Mouse (Mus musculus): ENCODE measurements at regions not wholly inside any gene's neighbourhood (a gene's known extent, or its start where the extent isn't known, plus 50 kb on each side); places are given as distances from the start of the nearest gene placed in this dataset.

- TF ChIP-seq CTCF (IDR thresholded peaks at IDR 0.05; ENCODE audit: borderline replicate concordance, insufficient read depth, low read length), result no peak
- no peak for TF ChIP-seq POLR2A (IDR thresholded peaks at IDR 0.05; ENCODE audit: low read depth, low read length)
These were observed 120.2 kb upstream of the Atp2b1 start for GRCm38 (mm10) chr10:98793926-98794536.

All from embryonic fibroblast, embryonic 13.5 days (primary cell).